Mouse (Mus musculus): ENCODE data around the gene Tmem101.
A peak's percentile ranks its signal among the peaks of the same experiment; 100 is the strongest.

The Tmem101 gene

GRCm38 (mm10) chr11:102147213-102147989, 8.8 kb downstream of the Tmem101 start:
- DNase-seq (ENCODE audit: low read depth) = no peak

GRCm38 (mm10) chr11:102146531-102146930, 9.7 kb downstream of the Tmem101 start:
- no peak for DNase-seq (ENCODE audit: low read depth)

GRCm38 (mm10) chr11:102146005-102146404, 10.2 kb downstream of the Tmem101 start:
- DNase-seq (ENCODE audit: low read depth) = no peak

- DNase-seq (ENCODE audit: low read depth) = no peak
These were observed 10.7 kb downstream of the Tmem101 start, which contains the start of gene Nags for GRCm38 (mm10) chr11:102145471-102146001. Gene Nags (plus strand): TSS chr11:102145513.

- DNase-seq (ENCODE audit: low read depth) = no peak
These were observed 11.2 kb downstream of the Tmem101 start for GRCm38 (mm10) chr11:102144957-102145470.

GRCm38 (mm10) chr11:102142355-102142754, 13.8 kb downstream of the Tmem101 start:
- no peak for DNase-seq (ENCODE audit: low read depth)

- DNase-seq (ENCODE audit: low read depth) = peak; percentile 77
These were observed 15.7 kb downstream of the Tmem101 start for GRCm38 (mm10) chr11:102140508-102140907.

- DNase-seq (ENCODE audit: low read depth) = peak; percentile 77
These were observed 17.8 kb downstream of the Tmem101 start for GRCm38 (mm10) chr11:102138447-102138740.

- DNase-seq (ENCODE audit: low read depth) = peak; percentile 73
These were observed 18.4 kb downstream of the Tmem101 start for GRCm38 (mm10) chr11:102137625-102138446.

- DNase-seq (ENCODE audit: low read depth) = no peak
These were observed 21.7 kb downstream of the Tmem101 start for GRCm38 (mm10) chr11:102134516-102134915.

GRCm38 (mm10) chr11:102117386-102117785, 38.8 kb downstream of the Tmem101 start:
- DNase-seq (ENCODE audit: low read depth) = no peak

- no peak for DNase-seq (ENCODE audit: low read depth)
These were observed 40.0 kb downstream of the Tmem101 start for GRCm38 (mm10) chr11:102116241-102116640.

GRCm38 (mm10) chr11:102111576-102111975, 44.6 kb downstream of the Tmem101 start:
- no peak for DNase-seq (ENCODE audit: low read depth)

- no peak for DNase-seq (ENCODE audit: low read depth)
These were observed 48.5 kb downstream of the Tmem101 start, which contains the start of gene Pyy for GRCm38 (mm10) chr11:102107732-102108131. Gene Pyy (minus strand): TSS chr11:102107832.

- no peak for DNase-seq (ENCODE audit: low read depth)
These were observed 49.3 kb downstream of the Tmem101 start for GRCm38 (mm10) chr11:102106911-102107310.

Data from 416B (cell line).